Mouse (Mus musculus) left cerebral cortex, adult 8-10 months (tissue): Measurements from ENCODE around the gene Ift80. TPM values are rescaled to one million over a fixed set of nuclear protein-coding genes. Genes with fewer than 3 reads are reported as not detected.
A peak's percentile ranks its signal among the peaks of the same experiment; 100 is the strongest.
"Not testable (repeated sequence)": the region's sequence is repeated elsewhere in the genome, so short reads cannot be mapped to it uniquely, and the experiment has no call there.

Source experiments
- DNase-seq, 2 experiments: peaks; one replicate each; pipeline ENCODE4 v3.0.0; 2022; ENCODE audit warnings: low spot score in 2 of 2
- total RNA-seq, 4 experiments: library from RNA; stranded (reverse); gene quantifications; 2 replicates each; pipeline ENCODE4 v1.2.4; 2022

The Ift80 gene
- total RNA-seq, result 10 to 100 TPM; 22.6 to 27.0 (median 25.7) TPM

DNA sequence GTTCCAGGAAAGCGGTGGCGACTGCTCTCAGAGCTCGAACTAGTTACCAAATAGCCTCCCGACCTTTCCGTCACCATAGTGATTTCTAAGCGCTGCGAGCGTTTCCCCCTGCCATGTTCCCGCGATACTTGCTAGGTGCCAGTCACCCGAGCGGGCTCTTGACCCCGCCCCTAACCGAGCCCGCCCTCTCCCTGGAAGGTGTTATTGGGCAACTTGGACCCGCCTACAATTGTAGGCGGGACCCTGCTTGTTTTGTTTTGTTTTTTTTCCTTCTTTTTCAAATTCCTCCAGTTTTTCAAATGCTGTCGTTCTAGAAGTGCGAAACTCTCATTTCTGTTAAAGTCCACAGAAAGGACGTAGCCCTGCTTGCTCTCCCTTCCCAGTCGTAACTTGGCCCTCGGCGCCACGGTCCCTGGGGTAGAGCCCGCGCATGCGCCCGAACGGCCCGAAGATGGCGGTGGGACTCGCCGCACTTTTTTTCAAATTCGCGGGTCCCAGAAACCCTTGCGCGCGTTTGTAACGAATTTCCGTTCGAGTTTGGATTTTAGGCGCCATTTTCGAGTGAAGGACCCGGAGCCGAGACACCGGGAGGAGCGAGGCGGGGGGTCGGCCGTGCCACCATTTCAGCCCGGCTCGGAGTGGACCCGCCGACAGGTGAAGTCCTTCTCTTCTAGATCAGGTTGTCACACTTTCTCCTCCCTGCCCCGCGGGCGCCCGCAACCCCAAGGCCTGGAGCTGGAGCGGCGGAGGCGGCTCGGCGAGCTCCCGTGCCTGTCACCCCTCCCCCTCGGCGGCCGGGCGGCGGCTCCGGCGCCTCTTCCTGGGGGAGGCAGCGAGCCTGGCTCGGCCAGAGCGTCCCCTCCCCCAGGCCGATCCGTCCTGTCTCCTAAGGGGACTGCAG is at the start of gene Ift80, which contains the start of gene Smc4:
Ift80 (minus strand) TSS at position 134 of the 901 bp plus-strand sequence.
Smc4 (plus strand) TSS at position 302 of the 901 bp plus-strand sequence.
- peak; percentile 92 to 93 for DNase-seq

GRCm38 (mm10) chr3:69051894-69052293 is 47.5 kb upstream of the Ift80 start:
- DNase-seq, result no peak

GRCm38 (mm10) chr3:69049011-69049410 is 44.6 kb upstream of the Ift80 start:
- peak in 1 of 2 experiments; percentile 50 for DNase-seq

DNA sequence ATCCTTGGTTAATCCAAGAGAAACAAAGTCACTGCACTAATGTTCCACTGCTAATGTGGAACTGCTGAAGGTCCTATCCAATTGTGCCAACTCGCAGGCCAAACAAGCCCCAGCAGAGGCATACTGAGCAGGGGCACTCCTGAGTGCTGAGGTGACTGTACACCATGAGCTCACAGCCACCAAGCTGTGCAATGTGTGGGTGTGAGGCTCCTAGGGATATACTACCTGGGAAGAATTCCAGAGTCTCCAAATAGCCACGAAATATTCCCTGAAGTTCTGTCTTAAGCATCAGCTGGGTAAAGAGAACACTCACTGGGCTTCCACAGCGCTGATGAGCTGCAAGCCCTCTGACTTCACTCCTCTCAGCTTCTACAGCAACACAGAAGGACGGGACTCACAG is 43.3 kb upstream of the Ift80 start:
- no peak for DNase-seq

DNA sequence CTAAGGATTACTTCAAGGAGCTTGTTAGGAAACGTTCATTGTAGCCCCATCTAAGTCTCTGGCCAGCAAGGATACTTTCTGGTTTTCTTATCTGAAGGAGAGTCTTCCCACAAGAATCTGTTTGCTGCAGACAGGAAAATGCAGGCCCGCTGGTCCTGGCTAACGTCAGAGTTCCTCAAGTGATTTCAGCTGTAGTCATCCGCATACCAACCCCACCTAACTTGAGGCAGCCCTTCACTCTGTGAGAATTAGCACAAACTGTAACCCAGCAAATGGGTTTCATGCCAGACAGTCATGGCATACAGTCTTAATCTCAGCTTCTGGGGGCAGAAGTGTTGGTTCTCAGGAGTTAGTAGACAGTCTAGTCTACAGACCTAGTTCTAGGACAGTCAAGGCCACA is 42.1 kb upstream of the Ift80 start:
- DNase-seq, result no peak

- DNase-seq, result no peak
Measured at GRCm38 (mm10) chr3:69045750-69046149, 41.4 kb upstream of the Ift80 start.

DNA sequence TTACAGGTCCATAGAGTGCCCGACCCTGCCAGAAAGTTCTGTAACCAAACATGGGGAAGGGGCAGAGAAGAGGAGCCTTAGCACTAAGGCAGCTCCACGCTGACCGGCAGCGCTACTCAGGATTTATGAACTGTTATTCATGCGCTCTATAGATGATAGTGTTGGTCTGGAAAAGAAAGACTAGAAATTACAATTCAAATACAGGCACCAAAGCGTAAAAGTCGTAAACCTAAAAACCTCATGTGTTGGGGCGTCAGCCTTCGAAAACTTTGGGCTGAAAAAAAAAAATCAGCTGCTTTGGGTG is 41.0 kb upstream of the Ift80 start:
- DNase-seq, result no peak

GRCm38 (mm10) chr3:69044645-69045399 is 40.5 kb upstream of the Ift80 start, which contains the start of gene Trim59:
TSS of gene Trim59 (minus strand) at chr3:69044755.
- DNase-seq, result peak; percentile 67 to 85

GRCm38 (mm10) chr3:69044167-69044591 is 39.8 kb upstream of the Ift80 start:
- DNase-seq, result no peak

GRCm38 (mm10) chr3:69041298-69041697 is 36.9 kb upstream of the Ift80 start:
- no peak for DNase-seq

DNA sequence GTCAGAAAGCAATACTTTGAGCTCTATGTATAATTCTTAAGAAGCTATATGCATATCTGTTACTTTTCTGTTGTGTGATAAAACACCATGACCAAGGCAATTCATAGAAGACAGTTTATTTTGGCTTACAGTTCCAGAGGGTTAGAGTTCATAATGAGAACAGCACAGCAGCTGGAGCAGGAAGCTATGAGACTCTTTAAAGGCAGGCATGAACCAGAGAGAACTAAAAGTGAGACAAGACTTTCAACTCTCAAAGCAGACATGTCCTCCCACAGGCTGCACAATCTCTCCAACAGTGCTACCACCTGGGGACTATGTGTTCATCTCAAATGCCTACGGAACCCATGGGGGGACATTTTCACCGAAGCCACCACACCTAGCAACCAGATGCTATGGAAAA is 35.7 kb upstream of the Ift80 start:
- DNase-seq, result no peak

- DNase-seq, result no peak
Measured at GRCm38 (mm10) chr3:69026133-69026783, 21.9 kb upstream of the Ift80 start.

- no peak for DNase-seq
Measured at GRCm38 (mm10) chr3:69020764-69021163, 16.4 kb upstream of the Ift80 start.

DNA sequence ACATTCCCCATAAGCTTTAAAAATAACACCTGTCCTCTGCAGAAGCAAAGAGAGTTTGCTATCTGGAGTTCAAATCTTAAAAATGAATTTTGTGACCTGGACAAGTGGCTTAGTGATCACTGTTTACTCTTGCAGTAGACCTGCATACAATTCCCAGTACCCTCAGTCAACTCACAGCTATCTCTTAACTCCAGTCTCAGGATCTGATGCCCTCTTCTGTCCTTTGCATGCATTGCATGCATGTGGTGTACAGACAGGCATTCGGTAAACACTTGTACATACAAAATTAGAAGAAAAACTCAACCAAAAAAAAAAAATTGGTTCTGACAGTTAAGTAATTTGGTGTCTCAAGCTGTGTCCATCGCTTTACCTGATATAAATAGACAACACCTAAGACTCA is 15.9 kb upstream of the Ift80 start:
- DNase-seq, result no peak

- not testable (repeated sequence) for DNase-seq
Measured at GRCm38 (mm10) chr3:69018635-69019034, 14.3 kb upstream of the Ift80 start.

DNA sequence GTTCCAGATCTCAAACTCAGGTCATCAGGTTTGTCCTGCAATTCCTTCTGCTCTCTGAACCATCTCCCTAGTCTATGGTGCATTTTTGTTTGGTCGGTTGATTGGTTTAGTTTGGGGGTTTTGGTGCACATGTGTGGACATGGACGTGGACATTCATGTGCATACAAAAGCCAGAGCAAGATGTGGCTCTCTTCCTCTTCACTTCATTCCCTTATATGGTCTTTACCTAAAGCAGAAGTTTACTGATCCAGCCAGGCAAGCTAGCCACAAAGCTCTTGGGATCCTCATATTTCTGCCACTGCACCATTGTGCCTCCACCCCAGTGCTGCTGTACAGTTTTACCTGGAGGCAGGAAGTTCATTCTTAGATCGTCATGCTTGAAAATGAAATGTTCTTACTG is 12.8 kb upstream of the Ift80 start:
- DNase-seq, result no peak

GRCm38 (mm10) chr3:69008873-69009272 is 4.5 kb upstream of the Ift80 start:
- DNase-seq, result no peak

DNA sequence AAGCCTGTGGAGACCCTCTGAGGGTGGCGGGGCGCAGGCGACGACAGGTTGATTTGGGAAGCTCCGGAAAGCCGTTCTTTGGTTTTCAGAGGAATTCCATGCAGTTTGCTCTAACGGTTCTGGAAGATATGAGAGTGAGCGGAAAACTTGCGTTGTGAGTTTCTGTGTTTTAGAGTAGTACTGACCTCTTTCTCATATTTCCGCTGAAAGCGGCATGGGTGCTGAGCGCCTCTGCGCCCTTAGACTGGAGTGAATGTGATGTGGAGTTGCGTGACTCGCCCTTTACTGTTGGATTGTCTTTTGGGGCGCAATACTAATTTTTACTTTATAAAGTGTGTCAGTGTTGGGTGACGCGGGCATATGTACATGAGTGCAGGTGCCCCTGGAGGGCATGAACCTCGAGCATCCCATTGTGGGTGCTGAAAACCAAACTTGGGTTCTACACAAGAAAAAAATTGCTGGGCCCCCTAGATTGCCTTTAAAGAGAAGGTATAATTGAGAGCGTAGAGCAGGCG is 1.9 kb upstream of the Ift80 start:
- no peak for DNase-seq

- peak in 1 of 2 experiments; percentile 36 for DNase-seq
Measured at GRCm38 (mm10) chr3:69005338-69006245, 1.2 kb upstream of the Ift80 start.

DNA sequence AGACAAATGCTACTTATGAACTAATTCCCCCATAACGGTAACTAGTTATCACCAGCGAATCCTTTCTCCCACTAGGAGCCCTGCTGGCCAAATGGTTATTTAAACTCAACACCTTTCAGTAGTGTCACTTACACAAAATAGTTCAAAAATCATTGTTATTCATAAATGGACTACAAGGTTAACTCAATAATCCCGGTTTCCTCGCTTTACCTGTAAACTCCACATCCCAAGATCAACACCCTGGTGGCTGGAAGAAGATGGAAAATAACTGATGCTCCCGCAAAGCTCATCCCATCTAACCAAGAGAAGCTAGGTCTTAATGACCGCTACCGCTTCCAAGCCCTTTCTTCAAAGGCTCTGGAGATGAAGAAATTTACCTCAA is 324 bp downstream of the Ift80 start:
- DNase-seq, result no peak

- no peak for DNase-seq
Measured at GRCm38 (mm10) chr3:69002781-69003180, 1.6 kb downstream of the Ift80 start.
